Mouse (Mus musculus): ENCODE results near the gene Glrx5.
A peak's percentile ranks its signal among the peaks of the same experiment; 100 is the strongest.

Glrx5 gene

DNA sequence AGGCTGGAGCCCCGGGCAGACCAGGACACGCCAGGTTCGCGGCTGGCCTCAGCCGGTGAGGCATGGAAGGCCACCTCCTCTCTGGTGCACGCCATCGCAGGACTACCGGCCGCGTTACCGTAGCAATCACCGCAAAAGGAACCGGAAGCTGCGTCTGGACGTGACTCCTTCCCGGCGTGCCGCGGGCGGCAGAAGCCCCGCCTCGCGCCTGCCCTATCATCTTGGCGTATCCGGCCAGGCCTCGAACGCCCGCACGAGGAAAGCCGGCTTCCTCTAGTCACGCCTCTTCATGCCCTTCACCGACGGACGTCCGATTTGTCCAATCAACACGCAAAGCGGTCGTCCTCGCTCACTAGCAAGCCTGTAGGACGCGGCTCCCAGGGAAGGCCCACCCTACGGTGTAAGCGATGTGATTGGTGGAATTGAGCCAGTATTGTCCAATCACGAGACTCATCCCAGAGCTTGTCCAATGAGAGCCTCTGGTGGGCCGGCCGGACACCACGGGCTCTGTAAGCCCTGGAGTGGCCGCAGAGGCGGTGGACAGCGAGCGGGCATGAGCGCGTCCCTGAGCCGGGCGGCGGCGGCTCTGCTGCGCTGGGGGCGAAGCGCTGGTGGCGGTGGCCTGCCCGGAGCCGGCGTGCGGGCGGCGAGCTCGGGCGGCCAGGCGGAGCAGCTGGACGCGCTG lies at the start of gene Glrx5:
Gene Glrx5, plus strand, starts transcription at position 542 of the 685 bp plus-strand sequence.
- DNase-seq (ENCODE audit: low read depth, low spot score) = peak; percentile 100

DNA sequence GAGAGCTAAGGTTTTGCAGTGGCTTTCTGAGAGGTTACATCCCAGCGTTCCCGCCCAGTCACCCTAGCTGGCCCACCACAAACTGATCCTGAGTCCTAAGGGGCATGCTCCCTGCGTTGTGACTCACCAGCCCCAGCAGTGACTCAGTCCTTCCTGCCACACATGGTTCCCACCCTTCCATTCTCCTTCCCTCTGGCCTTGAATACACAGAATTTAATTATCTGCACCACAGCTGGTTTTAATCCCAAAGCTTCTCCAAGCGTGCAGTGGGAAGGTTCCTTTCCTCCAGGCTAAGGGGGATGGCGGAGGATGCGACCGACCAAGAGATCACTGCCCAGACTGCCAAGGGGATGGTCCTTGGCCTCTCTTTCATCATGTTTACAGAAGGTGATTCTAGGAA lies 49.0 kb upstream of the Glrx5 start:
- peak; percentile 70 for DNase-seq (ENCODE audit: low read depth, low spot score)

DNA sequence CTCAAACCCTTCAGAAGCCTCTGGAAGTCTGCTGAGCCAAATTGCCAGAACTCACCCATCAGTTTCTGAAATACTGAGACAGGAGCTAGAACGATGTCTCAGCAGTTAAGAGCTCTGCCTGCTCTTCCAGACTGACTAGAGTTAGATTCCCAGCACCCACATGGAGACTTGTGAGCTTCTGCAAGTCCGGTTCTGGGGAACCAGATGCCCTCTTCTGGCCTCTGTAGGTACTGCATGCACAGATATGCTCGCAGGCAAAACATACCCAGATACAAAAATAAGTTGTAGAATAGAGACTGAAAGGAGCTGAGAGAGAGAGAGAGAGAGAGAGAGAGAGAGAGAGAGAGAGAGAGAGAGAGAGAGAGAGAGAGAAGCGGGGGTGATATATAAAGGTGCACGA lies 47.4 kb upstream of the Glrx5 start:
- DNase-seq (ENCODE audit: low read depth, low spot score) = no peak

DNA sequence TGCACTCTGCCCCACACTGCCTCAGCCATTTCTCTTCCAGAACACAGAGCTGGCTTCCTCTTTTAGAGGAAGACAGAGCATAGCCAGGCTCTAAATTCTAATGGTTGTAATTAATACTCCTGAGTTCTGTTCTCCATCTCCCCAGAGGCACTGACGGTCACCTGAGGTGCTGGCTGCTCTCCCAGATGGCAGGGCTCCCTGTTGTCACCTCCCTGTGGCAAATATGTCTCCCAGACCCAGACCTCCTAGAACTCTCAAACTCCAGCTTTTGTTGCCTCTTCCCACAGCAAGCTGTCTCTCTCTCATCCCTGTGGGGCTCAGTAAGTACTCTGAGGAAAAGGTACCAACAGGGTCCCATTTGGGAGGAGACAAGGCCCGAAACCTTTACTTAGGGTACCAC lies 46.5 kb upstream of the Glrx5 start:
- no peak for DNase-seq (ENCODE audit: low read depth, low spot score)

DNA sequence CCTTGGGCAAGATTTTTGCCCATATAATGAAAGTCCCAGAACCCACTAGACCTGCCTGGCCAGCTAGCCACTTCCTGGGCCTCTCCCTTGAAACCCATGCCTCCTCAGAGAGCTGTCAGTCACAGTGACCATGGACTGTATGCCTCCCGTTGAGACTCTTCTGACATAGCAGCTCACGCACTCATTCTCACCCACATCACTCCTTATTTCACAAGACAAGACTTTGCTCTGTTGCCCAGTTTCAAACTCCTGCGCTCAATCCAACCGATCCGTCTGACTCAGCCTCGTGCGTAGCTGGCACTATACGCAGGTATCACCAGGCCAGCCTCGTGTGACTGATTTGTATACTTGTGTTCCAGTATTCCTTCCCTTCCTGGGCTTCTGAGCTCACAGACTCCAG lies 45.7 kb upstream of the Glrx5 start:
- no peak for DNase-seq (ENCODE audit: low read depth, low spot score)

DNA sequence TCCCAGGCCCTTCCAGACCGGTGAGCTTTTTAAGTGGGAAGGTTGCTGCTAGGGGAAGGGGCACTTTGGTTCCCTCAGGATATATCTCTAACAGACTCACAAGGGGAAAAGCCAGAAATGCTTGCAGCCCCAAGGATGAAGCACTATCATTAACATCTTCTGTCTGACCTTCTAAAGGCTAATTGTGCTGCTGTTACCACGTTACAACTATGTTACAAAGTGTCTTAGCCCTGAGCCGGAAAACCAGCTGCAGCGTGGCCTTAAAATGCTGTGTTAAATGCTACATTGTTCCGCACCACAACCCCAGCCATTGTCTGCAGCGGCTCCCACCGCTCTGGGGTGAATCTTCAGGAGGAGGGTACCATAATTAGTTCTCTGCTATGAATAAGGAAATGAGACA lies 44.6 kb upstream of the Glrx5 start:
- peak; percentile 29 for DNase-seq (ENCODE audit: low read depth, low spot score)

DNA sequence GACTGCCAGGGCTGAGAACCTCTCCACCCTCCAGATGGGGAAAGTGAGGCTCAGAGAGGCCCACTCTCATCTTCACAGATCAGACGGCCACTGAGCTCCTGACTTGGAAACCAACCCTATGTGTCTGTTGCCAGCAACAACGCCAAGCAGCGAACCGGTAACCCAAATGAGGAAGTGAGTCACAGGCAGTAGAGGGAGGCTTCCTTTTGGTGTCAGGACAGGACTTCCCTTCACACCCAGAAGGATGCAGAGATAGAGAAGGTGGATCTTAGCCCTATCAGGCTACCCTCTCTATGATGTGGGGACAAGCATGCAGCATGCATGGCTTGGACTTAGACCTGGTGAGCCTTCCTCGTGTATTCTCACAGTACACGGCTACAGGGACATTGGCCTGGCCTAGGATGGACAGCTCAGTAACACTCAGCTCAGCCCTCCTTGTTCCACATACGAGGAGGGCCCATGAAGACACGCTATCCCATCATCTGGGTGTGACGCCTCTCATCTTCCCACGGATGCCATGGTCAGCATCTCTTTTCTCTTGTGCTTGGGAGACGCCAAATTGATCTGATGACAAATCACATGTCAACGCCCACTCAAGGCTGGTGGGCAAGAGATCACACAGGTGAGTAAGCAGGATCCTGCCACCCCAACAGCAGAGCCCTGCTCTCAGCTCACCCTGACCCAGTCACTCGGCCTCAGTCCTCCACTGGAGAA lies 41.6 kb upstream of the Glrx5 start:
- no peak for DNase-seq (ENCODE audit: low read depth, low spot score)

DNA sequence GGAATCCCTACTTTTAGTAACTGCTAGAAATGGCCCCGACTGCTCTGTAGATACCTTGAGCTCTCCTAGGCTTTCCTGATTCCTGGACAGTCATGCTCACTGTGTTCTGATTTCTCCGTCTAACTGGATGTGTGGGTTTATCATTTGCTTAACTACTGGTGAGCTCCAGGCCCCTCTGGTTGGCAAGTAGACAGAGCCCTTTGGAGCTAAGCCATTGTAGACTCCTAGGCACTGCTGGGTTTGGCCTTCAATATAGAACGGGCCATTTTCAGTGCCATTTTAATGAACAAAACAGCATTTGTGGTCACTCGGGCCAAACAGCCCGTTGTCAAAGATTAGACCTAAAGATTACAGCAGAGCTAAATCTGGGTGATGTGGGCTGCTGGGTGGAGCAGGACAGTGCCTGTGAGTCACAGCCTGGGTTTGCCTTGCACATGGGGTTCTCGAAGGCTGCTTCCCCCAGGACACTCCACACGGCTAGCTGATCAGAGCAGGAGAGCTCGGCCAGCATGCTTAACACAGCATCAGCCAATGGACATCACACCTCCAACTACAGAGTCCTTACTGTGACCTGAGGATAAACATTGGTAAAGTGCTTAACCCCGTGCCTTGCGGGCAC lies 40.3 kb upstream of the Glrx5 start:
- peak; percentile 29 for DNase-seq (ENCODE audit: low read depth, low spot score)

DNA sequence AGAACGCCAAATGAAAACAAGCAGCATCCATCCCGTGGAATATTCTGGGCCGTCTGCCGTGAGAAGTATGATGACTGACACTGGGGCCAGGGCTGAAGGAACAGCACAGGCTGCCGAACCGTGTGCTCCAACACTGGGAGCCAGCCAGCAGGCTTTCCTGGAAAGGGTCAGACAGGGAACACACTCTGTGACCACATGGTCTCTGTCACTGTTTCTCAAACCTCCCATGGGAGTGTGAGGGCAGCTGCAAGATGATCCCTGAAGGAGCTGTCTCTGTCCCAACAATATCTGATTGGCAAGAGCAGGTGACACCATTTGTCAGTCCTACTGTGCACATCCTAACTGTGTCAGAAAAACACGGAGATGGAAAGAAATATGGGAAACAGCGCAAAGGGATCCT lies 39.6 kb upstream of the Glrx5 start:
- DNase-seq (ENCODE audit: low read depth, low spot score) = no peak

DNA sequence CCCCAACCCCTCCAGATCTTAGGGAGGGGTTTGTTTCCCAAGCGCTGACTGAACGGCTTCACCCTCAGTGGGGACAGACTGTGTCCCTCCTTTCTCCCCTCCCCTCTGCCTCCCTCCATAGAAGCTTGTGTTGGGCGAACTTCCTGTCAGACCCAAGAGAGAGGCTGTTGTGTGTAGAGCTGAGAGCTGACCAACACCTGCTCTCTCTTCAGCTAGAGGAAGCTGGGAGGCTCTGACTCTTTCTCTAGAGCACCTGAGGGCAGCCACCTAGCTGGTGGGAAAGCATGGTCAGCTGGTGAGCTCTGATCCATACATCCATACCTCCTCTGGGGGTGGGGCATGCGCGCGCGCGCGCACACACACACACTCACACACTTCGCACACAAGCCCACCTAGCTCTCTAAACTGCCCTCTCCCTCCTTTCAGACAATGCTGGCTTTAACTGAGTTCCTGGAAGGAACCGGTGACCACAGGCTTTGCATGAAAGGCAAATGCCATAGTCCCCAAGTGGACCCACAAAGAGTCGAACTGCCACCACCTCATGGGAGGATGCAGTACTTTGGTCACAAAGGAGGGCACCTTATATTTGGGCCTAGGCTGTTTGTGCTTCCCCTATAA lies 37.1 kb upstream of the Glrx5 start:
- DNase-seq (ENCODE audit: low read depth, low spot score) = no peak

DNA sequence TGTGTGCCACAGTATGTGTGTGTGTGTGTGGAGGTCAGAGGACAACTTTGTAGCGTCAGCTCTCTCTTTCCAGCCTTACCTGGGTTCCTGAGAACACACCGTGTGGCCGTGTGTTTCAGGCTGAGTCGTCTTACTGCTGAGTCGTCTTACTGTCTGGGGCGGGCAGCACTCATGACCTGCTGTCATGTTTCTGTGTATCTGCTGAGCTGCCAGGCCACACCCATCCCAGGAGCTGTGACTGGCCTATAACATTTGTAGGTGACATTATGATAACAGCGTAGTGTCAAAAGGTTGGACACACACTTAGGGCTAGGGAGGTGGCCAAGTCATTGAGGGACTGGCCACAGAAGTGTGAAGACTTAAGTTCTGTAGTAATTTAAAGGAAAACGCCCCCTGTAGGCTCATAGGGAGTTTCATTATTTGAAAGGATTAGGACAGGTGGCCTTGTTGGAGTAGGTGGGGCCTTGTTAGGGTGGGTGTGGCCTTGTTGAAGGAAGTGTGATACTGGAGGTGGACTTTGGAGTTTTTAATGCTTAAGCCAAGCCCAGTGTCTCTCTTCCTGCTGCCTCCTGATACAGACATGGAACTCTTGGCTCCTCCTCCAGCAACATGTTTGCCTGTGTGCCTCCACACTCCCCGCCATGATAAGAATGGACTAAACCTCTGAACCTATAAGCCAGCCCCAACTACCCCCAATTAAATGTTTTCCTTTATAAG lies 36.3 kb upstream of the Glrx5 start:
- no peak for DNase-seq (ENCODE audit: low read depth, low spot score)

DNA sequence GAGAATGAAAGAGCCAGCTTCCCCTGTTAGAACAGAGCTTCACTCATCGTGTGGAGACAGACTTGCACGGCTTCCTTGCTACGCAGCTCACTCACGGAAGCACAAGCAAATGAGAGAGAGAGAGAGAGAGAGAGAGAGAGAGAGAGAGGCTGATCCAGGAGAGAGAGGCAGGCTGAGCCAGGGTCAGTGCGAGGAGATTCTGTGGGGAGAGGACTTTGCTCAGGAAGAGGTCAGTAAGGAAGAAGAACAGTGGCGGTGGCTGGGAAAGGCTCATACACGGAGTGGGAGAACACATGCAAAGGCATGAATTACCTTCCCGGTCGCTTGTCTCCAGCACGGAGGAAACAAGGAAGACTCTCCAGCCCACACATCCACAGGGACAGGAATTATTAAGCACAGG lies 35.3 kb upstream of the Glrx5 start:
- no peak for DNase-seq (ENCODE audit: low read depth, low spot score)

DNA sequence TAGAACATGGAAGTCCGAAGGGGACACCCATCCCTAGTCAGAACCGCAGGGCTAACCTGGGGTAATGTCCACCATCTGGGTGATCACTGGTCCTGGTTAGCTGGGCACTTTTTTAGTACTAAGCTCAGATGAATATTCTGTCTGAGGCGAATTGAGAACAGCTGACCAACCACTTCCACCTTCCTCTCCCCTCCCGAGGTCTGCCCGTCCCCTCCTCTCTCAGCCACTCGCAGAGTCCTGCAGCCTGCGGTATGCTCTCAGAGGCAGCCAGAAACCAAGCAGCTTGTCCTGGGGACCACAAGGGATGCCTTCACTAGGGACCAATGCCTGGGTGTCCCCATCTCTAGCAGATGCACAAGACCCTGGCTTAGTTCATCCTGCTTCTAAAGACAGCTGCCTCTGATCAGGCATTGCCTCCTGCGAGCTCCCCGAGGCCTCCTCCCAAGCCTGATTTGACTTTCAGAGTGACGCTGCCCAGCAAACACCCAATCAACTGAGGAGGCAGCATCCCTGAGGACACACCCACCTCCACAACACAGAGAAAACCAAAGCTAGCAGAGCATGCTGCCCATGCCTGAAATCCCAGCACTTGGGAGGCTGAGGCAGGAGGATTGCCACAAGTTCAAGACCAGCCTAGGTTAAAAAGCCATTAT lies 34.7 kb upstream of the Glrx5 start:
- DNase-seq (ENCODE audit: low read depth, low spot score) = no peak

DNA sequence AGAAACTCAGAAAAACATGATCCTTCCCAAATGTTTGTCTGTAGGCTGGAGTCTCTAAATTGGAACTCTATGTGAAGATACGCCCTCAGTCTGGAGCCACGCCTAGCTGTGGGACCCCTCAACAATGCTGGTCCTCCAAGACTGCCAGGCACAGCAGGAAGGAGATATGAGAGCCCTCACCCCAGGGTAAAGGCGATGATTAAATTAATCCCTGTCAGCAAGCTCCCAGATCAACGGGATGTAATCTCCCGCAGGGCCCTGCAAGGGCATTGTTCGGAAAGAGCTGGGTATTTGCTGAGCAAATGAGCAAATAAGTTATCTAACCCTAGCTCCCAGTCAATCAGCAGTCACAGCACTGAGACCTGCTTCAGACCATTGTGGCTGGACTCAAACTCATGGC lies 33.9 kb upstream of the Glrx5 start:
- no peak for DNase-seq (ENCODE audit: low read depth, low spot score)

DNA sequence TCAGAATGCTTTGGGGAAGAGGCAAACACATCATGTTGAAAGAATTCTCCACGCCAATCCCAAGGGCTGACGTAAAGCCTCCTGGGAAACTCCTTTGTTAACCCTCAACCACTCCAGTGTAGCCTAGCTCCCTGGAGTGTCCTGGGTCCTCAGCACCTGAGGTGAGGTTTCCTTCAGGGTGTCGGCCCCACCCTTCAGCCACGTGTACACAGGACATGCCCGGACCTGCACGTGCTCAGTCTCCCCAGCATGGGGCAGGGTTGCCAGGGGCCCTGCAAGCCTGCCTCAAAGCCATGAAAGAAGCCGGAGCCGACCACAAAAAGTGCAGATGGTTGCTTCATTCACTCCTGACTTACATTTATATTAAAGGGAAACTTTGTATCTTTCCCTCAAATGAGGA lies 33.3 kb upstream of the Glrx5 start:
- DNase-seq (ENCODE audit: low read depth, low spot score) = no peak

DNA sequence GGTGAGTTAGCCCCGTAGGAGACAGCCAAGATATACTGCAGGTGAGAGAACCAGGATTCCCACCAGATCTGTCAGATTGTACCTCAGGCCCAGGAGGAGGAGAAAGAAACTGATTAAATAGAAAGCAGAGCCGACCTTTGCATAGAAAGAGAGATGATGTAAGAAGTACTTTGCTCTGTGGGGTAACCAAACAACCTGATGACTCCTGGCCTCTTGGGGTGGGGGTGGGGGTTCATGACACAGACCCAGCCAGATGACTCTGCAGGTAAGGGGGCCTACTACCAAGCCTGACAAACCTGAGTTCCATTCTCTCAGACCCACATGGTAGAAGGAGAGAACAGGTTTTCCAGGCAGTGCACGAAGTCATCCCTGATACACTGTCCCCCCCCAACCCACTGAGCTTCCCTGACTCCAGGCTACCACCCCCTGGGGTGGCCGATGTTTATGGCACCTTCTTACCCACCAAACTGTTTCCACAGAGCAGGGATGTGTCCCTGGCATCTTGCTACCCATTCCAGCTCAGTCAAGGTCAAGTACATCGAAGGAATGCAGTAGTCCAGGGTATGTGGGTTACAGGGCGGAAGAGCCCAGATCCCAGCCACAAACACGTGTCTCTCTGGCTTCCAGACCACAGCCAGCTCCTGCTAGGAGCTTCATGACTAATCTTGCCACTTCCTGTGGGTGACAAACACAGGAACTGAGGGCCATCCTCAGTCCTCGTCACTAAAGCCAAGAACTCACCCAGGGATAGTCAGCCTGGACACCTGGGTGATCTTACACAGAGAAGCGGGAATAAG lies 31.8 kb upstream of the Glrx5 start:
- DNase-seq (ENCODE audit: low read depth, low spot score) = no peak

DNA sequence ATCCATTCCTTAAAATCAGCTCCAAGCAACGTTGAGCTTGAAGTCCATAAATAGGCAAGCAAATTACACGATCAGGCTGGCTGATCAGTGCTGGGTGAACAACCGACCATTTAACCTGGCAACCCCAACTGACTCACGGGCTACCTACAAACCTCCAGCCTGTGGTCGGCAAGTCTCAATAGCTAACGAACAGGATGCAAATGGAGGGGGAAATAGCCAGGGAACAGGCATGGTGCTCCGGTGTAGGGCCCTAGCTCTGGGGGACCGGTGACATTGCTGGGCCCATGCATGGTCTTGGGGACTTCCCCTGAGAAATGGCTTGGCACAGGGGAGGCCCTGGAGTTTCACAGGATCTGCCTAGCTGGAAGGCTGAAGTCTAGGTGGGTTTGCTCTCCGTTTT lies 31.2 kb upstream of the Glrx5 start:
- no peak for DNase-seq (ENCODE audit: low read depth, low spot score)

DNA sequence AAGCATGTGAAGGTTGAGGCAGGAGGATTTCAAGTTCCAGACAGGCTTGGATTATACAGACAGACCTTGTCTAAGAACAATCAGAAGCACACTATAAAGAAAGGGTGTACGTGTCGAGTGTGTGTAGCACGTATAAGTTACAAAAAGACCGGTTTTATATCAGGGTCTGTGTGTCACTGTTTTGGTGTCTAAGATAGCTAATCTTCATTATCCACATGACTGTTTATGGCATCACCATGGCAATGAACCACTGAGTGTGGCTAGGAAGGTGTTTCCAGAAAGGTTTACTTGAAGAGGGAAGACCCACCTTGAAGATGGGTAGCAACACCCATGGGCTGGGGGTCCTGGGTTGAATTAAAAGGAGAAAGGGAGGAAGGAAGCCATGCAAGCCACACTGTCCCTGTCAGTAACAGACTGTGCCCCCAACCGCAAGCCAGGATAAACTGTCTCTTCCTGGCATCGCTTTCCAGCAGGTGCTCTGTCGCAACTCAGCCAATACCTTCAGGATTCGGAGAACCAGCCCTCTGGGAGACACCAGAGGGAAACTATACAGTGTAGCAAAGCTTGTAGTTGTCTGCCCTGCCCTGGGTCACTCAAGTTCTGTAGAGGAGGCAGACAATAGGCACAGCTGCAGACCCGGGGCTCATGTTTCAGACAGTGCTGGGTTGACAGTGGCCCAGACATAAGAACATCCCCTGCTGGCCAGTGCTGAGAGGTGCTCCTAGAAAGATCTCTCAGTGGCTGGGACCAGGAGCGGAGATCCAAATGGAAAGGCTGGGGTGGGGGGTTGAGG lies 30.0 kb upstream of the Glrx5 start:
- no peak for DNase-seq (ENCODE audit: low read depth, low spot score)

DNA sequence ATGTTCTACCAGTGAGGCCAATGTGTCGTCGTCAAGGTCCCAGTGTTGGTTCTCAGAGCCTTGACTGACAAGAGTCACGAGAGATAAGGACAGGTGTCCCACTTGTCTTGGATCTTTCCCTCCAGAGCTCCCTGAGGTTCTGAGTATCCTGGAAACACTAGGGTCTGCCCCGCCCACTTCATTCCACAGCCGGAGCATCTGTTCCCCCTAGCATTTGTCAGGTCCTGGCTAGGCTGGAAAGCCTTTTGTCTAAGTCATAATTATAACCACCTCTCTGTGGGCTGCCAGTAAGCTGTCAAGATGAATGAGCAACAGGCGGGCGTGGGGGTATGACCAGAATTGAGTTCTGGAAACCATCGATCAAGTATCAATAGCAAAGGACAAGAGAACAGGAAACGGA lies 29.3 kb upstream of the Glrx5 start:
- DNase-seq (ENCODE audit: low read depth, low spot score) = no peak

DNA sequence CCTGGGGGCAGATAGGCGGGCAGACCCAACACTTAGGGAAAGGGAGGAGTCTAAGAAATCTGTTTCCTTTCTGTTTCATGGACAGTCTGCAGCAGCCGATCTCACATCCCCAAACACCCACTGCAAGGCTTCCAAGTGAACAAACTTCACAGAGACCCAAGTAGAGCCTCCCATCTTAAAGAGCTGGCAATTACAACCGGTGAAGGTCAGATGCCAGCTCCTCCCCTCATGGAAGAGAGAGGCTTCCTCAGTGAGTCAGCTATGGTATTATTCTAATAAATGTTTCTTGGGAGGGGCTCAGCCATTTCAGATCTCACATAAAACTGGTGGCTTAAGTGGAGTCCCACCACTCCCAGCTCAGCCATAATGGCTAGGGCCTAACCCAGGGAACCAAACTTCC lies 28.8 kb upstream of the Glrx5 start:
- no peak for DNase-seq (ENCODE audit: low read depth, low spot score)
